Mouse (Mus musculus) liver, postnatal 0 days (tissue): ENCODE measurements around the gene Rnf128.

Source experiments
- CTCF ChIP-seq: sonication (generic); IDR thresholded peaks from 2 replicates; pipeline ENCODE4 v1.5.1; 2016; ENCODE audit warnings: antibody characterized with exemption, low read depth
- EP300 ChIP-seq: IDR thresholded peaks from 2 replicates; pipeline ENCODE4 v1.6.1; 2016; ENCODE audit warnings: antibody characterized with exemption, low read depth, mild to moderate bottlenecking

DNA sequence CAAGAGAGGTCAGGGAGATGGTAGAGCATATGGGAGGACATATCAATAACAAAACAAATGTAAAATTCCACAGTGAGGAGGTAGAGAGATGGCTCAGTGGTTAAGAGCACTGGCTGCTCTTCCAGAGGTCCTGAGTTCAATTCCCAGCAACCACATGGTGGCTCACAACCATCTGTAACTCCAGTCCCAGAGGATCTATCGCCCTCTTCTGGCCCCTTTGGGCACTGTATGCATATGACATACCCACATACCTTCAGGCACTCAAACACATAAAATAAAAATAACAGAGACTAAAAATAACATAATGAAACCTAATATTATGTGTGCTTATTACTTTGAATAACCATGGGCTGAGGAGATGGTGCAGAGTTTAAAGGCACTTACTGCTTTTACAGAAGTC is 99.0 kb downstream of the Rnf128 start:
- TF ChIP-seq CTCF (peak; percentile 31), EP300 (no peak)
